Mouse (Mus musculus) thymus, postnatal 10 days (tissue): ENCODE results near the gene Zfp968.
"Not testable (repeated sequence)": the region's sequence is repeated elsewhere in the genome, so short reads cannot be mapped to it uniquely, and the experiment has no call there.

ENCODE experiments used
- DNase-seq, 2 experiments: peaks; one replicate each; pipeline ENCODE4 v3.0.0; 2021; ENCODE audit warnings: low spot score in 2 of 2

Gene Zfp968

GRCm38 (mm10) chr2:175372136-175372535 is at the start of gene Zfp968:
Zfp968 (plus strand) TSS chr2:175372436.
- not testable (repeated sequence) for DNase-seq

- not testable (repeated sequence) for DNase-seq
Measured at GRCm38 (mm10) chr2:175338097-175338496, 34.1 kb upstream of the Zfp968 start, which contains the start of gene Gm4631. Gm4631 (minus strand) TSS chr2:175338197.
